Mouse (Mus musculus): Measurements from ENCODE around the gene Ddr2. TPM values are rescaled to one million over a fixed set of nuclear protein-coding genes. Genes with fewer than 3 reads are reported as not detected.
A peak's percentile ranks its signal among the peaks of the same experiment; 100 is the strongest.

Gene Ddr2
- polyA plus RNA-seq, 1 experiment from 2014 or later, result 53.6 TPM

DNA sequence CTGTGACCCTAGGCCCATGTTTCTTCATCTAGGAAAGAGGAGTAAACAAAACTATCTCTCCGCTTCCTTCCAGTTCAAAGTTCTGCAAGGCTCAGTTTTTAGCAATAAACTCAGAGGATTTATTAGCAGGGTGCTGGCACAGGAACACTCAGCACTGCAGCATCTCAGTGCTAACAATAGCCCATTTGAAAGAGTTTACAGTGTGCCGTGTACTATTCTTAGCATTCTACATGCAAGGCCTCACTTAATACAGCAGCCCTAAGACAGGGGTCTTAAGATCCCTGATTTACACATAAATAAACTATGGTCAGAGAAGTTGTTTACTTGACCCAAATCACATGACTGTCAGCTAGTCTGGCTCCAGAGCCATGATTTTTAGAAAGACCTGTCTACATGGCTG is 44.6 kb downstream of the Ddr2 start:
- Histone ChIP-seq H3K36me3 (ENCODE audit: insufficient read depth) (no peaks in the 10 kb centered on the region), H3K27me3 (ENCODE audit: insufficient read depth, low read length) (no peaks in the 10 kb centered on the region), H3K9me3 (ENCODE audit: low read depth, low read length) (no peaks in the 10 kb centered on the region), H3K4me1 (ENCODE audit: insufficient read depth) (peaks cover 11% of the 10 kb centered on the region; the same call in 1 of the 2 replicates), H3K9ac (no peak overlapping the region), H3K4me3 (ENCODE audit: low read depth, low read length) (no peak overlapping the region), H3K27ac (ENCODE audit: low read depth) (no peak overlapping the region), H3K4me2 (no peak overlapping the region)
- DNase-seq (peak; percentile 54), ATAC-seq (ENCODE audit: insufficient read depth) (peak; percentile 41; the same call in 1 of the 2 replicates)
- WGBS, result 26% methylated on average over 2 of the region's 2 CpGs
- no peak for TF ChIP-seq CTCF (IDR thresholded peaks at IDR 0.05; ENCODE audit: low read depth)

DNA sequence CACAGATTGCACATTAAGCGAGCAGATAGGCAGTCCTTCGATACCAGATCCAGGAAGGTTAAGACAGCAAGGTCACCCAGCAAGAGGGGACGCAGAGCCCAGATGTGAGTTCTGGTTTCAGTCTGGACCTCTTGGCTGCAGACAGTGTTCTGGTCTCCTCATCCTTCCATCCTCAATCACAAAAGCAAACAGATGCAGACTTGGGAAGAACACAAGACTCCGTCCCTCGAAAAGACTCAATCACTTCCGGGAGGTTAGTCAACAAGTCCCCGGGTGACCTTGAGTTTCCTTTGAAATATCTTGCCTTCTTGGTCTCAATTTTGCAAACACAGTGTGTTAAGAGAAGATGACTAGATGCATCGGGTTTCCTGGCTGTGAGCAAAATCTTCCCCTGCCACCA is 45.6 kb downstream of the Ddr2 start:
- DNase-seq (no peak), ATAC-seq (ENCODE audit: insufficient read depth) (no peak)
- WGBS, result 69% methylated on average over 8 of the region's 8 CpGs
- TF ChIP-seq CTCF (IDR thresholded peaks at IDR 0.05; ENCODE audit: low read depth), result no peak
- H3K9ac ChIP-seq, result no peak overlapping the region
- H3K4me2 ChIP-seq, result no peak overlapping the region
- no peak overlapping the region for H3K27ac ChIP-seq (ENCODE audit: low read depth)
- no peaks in the 10 kb centered on the region for H3K27me3 ChIP-seq (ENCODE audit: insufficient read depth, low read length)
- H3K4me1 ChIP-seq (ENCODE audit: insufficient read depth), result peaks cover 11% of the 10 kb centered on the region; the same call in 1 of the 2 replicates
- no peaks in the 10 kb centered on the region for H3K9me3 ChIP-seq (ENCODE audit: low read depth, low read length)
- no peaks in the 10 kb centered on the region for H3K36me3 ChIP-seq (ENCODE audit: insufficient read depth)
- H3K4me3 ChIP-seq (ENCODE audit: low read depth, low read length), result no peak overlapping the region

DNA sequence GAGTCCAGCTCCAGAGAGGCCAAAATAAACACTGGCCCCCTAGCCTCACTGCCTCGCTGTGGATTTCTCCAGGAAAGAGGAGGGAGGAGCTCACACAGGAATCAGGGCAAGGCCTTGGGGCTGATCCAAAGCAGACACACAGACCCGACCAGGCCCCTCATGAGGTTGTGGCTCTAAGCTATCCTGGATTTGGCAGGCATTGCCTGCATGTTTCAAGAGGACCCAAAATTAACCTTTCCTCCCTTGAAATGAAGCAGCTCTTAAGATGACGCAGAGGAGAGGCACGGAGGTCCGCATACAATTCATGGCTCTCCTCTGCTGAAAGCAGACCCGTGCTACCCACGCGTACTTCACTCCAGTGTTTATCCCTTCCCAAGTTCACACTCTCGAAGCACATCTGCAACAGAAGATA is 46.5 kb downstream of the Ddr2 start:
- Histone ChIP-seq H3K9me3 (ENCODE audit: low read depth, low read length) (no peaks in the 10 kb centered on the region), H3K4me3 (ENCODE audit: low read depth, low read length) (no peak overlapping the region), H3K27ac (ENCODE audit: low read depth) (peak overlapping the region; percentile 33; the same call in 1 of the 2 replicates), H3K4me1 (ENCODE audit: insufficient read depth) (peaks cover 11% of the 10 kb centered on the region; the same call in 1 of the 2 replicates), H3K27me3 (ENCODE audit: insufficient read depth, low read length) (no peaks in the 10 kb centered on the region), H3K4me2 (no peak overlapping the region), H3K9ac (no peak overlapping the region), H3K36me3 (ENCODE audit: insufficient read depth) (no peaks in the 10 kb centered on the region)
- 23% methylated on average over 9 of the region's 9 CpGs for WGBS
- no peak for TF ChIP-seq CTCF (IDR thresholded peaks at IDR 0.05; ENCODE audit: low read depth)
- ATAC-seq (ENCODE audit: insufficient read depth), result peak; percentile 85
- DNase-seq, result peak; percentile 74

DNA sequence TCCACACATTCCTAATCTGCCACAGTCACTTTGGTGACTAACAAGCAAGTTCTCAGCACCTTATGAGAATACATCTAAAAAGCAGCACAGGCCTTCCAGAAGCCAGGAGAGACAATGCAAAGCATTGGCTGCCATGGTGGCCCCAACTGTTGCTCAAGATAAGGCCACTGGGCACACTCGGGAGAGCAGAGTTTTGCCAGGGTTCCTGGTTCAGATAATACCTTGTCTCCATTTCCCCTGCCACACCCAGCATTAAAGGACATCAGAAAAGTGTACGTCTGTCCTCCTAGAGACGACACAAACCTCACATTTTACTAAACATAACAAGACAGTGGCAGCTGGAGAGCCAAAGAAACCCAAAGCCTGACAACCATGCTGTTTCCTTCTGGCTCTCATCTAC is 50.3 kb downstream of the Ddr2 start:
- no peak for TF ChIP-seq CTCF (IDR thresholded peaks at IDR 0.05; ENCODE audit: low read depth)
- no peak for ATAC-seq (ENCODE audit: insufficient read depth)
- H3K36me3 ChIP-seq (ENCODE audit: insufficient read depth), result no peaks in the 10 kb centered on the region
- peaks cover 16% of the 10 kb centered on the region; the same call in 1 of the 2 replicates for H3K4me1 ChIP-seq (ENCODE audit: insufficient read depth)
- no peak overlapping the region for H3K4me2 ChIP-seq
- no peaks in the 10 kb centered on the region for H3K9me3 ChIP-seq (ENCODE audit: low read depth, low read length)
- H3K27ac ChIP-seq (ENCODE audit: low read depth), result no peak overlapping the region
- 61% methylated on average over 3 of the region's 3 CpGs for WGBS
- H3K9ac ChIP-seq, result no peak overlapping the region
- no peak overlapping the region for H3K4me3 ChIP-seq (ENCODE audit: low read depth, low read length)
- DNase-seq, result no peak
- H3K27me3 ChIP-seq (ENCODE audit: insufficient read depth, low read length), result no peaks in the 10 kb centered on the region

DNA sequence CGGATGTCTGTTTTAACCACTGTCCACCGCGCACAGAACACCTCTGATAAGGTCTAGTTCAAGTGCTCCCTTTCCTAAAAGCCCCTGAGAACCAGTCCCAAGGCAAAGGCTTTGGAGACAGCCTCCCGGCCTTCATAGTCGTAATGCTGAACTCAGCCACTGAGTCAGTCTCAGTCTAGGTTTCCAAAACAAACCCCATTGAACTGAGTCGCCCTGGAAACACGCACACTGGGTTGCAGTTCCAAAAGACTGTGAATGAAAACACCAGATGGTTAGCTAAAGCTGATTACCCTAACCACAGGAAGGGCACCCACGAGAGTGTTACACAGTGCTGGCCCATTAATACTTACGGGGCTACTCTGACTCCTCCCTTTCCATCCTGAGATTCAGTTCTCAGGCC is 51.2 kb downstream of the Ddr2 start:
- Histone ChIP-seq H3K36me3 (ENCODE audit: insufficient read depth) (no peaks in the 10 kb centered on the region), H3K27ac (ENCODE audit: low read depth) (no peak overlapping the region), H3K27me3 (ENCODE audit: insufficient read depth, low read length) (no peaks in the 10 kb centered on the region), H3K9ac (no peak overlapping the region), H3K4me3 (ENCODE audit: low read depth, low read length) (no peak overlapping the region), H3K9me3 (ENCODE audit: low read depth, low read length) (no peaks in the 10 kb centered on the region), H3K4me1 (ENCODE audit: insufficient read depth) (peaks cover 12% of the 10 kb centered on the region; the same call in 1 of the 2 replicates), H3K4me2 (no peak overlapping the region)
- DNase-seq (no peak), ATAC-seq (ENCODE audit: insufficient read depth) (no peak)
- 89% methylated on average over 9 of the region's 9 CpGs for WGBS
- no peak for TF ChIP-seq CTCF (IDR thresholded peaks at IDR 0.05; ENCODE audit: low read depth)

DNA sequence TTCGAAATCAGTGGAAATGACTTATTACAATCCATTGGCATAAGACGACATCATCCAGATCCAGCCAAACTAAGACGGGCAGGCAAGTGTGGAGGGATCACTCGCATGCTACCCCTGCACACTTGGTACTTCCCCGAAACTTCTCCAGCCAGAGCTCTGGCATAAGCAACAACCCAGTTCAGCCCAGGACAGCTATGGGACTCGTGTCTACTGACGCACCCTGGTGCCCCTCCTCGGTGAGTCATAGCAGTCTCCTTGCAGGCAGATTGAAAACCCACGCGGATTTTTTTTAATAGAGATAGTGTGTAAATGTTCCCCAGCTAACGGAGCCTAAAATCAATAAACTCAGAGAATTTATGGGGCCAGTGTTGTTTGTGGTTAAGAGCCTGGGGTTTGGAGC is 52.5 kb downstream of the Ddr2 start:
- no peak overlapping the region for H3K27ac ChIP-seq (ENCODE audit: low read depth)
- no peak overlapping the region for H3K9ac ChIP-seq
- H3K4me2 ChIP-seq, result no peak overlapping the region
- WGBS, result 60% methylated on average over 11 of the region's 11 CpGs
- H3K9me3 ChIP-seq (ENCODE audit: low read depth, low read length), result no peaks in the 10 kb centered on the region
- H3K4me3 ChIP-seq (ENCODE audit: low read depth, low read length), result no peak overlapping the region
- no peak for TF ChIP-seq CTCF (IDR thresholded peaks at IDR 0.05; ENCODE audit: low read depth)
- no peaks in the 10 kb centered on the region for H3K27me3 ChIP-seq (ENCODE audit: insufficient read depth, low read length)
- no peaks in the 10 kb centered on the region for H3K36me3 ChIP-seq (ENCODE audit: insufficient read depth)
- DNase-seq (no peak), ATAC-seq (ENCODE audit: insufficient read depth) (no peak)
- 0 out of 2 replicates have a peak, but pooled peaks cover 6% of the 10 kb centered on the region for H3K4me1 ChIP-seq (ENCODE audit: insufficient read depth)

DNA sequence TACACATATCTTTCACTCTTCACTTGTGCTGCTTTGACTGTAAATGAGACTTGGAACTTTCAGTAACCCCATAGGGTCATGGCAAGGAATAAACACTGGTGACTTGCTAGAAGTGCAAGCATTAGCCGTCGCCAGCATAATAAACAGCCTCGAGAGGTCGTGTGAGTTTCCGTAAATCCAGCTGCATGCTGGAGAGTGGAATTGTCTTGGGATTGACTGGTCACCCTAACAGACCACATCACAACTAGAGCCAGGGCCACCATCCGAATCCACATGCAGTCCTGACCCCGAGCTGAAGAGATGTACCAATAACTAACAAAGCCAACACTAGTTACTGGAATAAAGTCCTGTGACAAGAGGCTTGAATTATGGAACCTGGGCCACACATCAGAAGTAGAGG is 53.0 kb downstream of the Ddr2 start:
- no peak overlapping the region for H3K9ac ChIP-seq
- WGBS, result 38% methylated on average over 7 of the region's 7 CpGs
- DNase-seq, result peak; percentile 55
- no peak overlapping the region for H3K4me2 ChIP-seq
- no peaks in the 10 kb centered on the region for H3K9me3 ChIP-seq (ENCODE audit: low read depth, low read length)
- no peak for TF ChIP-seq CTCF (IDR thresholded peaks at IDR 0.05; ENCODE audit: low read depth)
- H3K4me3 ChIP-seq (ENCODE audit: low read depth, low read length), result no peak overlapping the region
- ATAC-seq (ENCODE audit: insufficient read depth), result peak; percentile 20; the same call in 1 of the 2 replicates
- H3K4me1 ChIP-seq (ENCODE audit: insufficient read depth), result 0 out of 2 replicates have a peak, but pooled peaks cover 6% of the 10 kb centered on the region
- H3K27ac ChIP-seq (ENCODE audit: low read depth), result peak overlapping the region; percentile 14; the same call in 1 of the 2 replicates
- no peaks in the 10 kb centered on the region for H3K36me3 ChIP-seq (ENCODE audit: insufficient read depth)
- H3K27me3 ChIP-seq (ENCODE audit: insufficient read depth, low read length), result no peaks in the 10 kb centered on the region

Data from lung, embryonic 14.5 days (tissue).